Mouse (Mus musculus) thymus, postnatal 14 days (tissue): ENCODE measurements at regions not wholly inside any gene's neighbourhood (a gene's known extent, or its start where the extent isn't known, plus 50 kb on each side); places are given as distances from the start of the nearest gene placed in this dataset.

Experiments
- DNase-seq: peaks from one replicate; pipeline ENCODE4 v3.0.0; 2021

- DNase-seq, result no peak
These were observed 315.1 kb upstream of the Sphkap start for GRCm38 (mm10) chr1:83723096-83723495.

GRCm38 (mm10) chr1:83720166-83720565, 312.2 kb upstream of the Sphkap start:
- DNase-seq, result no peak

GRCm38 (mm10) chr1:83717056-83717455, 309.1 kb upstream of the Sphkap start:
- DNase-seq, result no peak

- DNase-seq, result no peak
These were observed 293.9 kb upstream of the Sphkap start for GRCm38 (mm10) chr1:83701696-83702404.

- DNase-seq, result no peak
These were observed 289.4 kb upstream of the Sphkap start for GRCm38 (mm10) chr1:83697422-83697821.

GRCm38 (mm10) chr1:83685221-83685620, 277.2 kb upstream of the Sphkap start:
- no peak for DNase-seq

GRCm38 (mm10) chr1:83665326-83665725, 257.3 kb upstream of the Sphkap start:
- no peak for DNase-seq

GRCm38 (mm10) chr1:83661808-83662802, 254.1 kb upstream of the Sphkap start:
- no peak for DNase-seq

- no peak for DNase-seq
These were observed 245.7 kb upstream of the Sphkap start for GRCm38 (mm10) chr1:83653661-83654060.

- DNase-seq, result no peak
These were observed 237.6 kb upstream of the Sphkap start for GRCm38 (mm10) chr1:83645606-83646005.

GRCm38 (mm10) chr1:83642656-83643055, 234.7 kb upstream of the Sphkap start:
- DNase-seq, result no peak

GRCm38 (mm10) chr1:83636051-83636450, 228.1 kb upstream of the Sphkap start:
- DNase-seq, result no peak

GRCm38 (mm10) chr1:83631798-83632197, 223.8 kb upstream of the Sphkap start:
- DNase-seq, result no peak

- DNase-seq, result no peak
These were observed 223.4 kb upstream of the Sphkap start for GRCm38 (mm10) chr1:83631394-83631793.

- DNase-seq, result no peak
These were observed 179.3 kb upstream of the Sphkap start for GRCm38 (mm10) chr1:83587258-83587657.

GRCm38 (mm10) chr1:83583041-83583440, 175.0 kb upstream of the Sphkap start:
- no peak for DNase-seq

- DNase-seq, result no peak
These were observed 162.0 kb upstream of the Sphkap start for GRCm38 (mm10) chr1:83569991-83570390.

GRCm38 (mm10) chr1:83568746-83569145, 160.7 kb upstream of the Sphkap start:
- no peak for DNase-seq

- DNase-seq, result no peak
These were observed 143.6 kb upstream of the Sphkap start for GRCm38 (mm10) chr1:83551617-83552016.

GRCm38 (mm10) chr1:83535461-83535860, 127.5 kb upstream of the Sphkap start:
- no peak for DNase-seq

GRCm38 (mm10) chr1:83527803-83528202, 119.8 kb upstream of the Sphkap start:
- DNase-seq, result no peak

GRCm38 (mm10) chr1:83509356-83509755, 101.4 kb upstream of the Sphkap start:
- no peak for DNase-seq

GRCm38 (mm10) chr1:83505386-83505785, 97.4 kb upstream of the Sphkap start:
- DNase-seq, result no peak

GRCm38 (mm10) chr1:83496888-83497287, 88.9 kb upstream of the Sphkap start:
- no peak for DNase-seq
